Mouse (Mus musculus) intestine, embryonic 16.5 days (tissue): ENCODE results near the gene Spsb2. TPM values are rescaled to one million over a fixed set of nuclear protein-coding genes. Genes with fewer than 3 reads are reported as not detected.
A peak's percentile ranks its signal among the peaks of the same experiment; 100 is the strongest.
"Not testable (repeated sequence)": the region's sequence is repeated elsewhere in the genome, so short reads cannot be mapped to it uniquely, and the experiment has no call there.

Source experiments
- ATAC-seq: fragments of 200-750 bp; cut with Nextera tagmentation; 2 replicates; pipeline ENCODE4 v1.8.0; 2017; ENCODE audit warnings: moderate TSS enrichment, moderate library complexity
- H3K27ac ChIP-seq: fragments of 300-500 bp; sonication (generic); 2 replicates; pipeline ENCODE4 v1.5.1; 2014; ENCODE audit warnings: mild to moderate bottlenecking, low read length
- H3K27me3 ChIP-seq: fragments of 300-500 bp; sonication (generic); replicated peaks from 2 replicates; pipeline ENCODE4 v1.6.1; 2014; ENCODE audit warnings: low read length, control low read depth, mixed read lengths; ENCODE audit not compliant: control insufficient read depth, insufficient read depth
- H3K36me3 ChIP-seq: fragments of 300-500 bp; sonication (generic); 2 replicates; pipeline ENCODE4 v1.6.1; 2014; ENCODE audit warnings: low read length, control low read depth; ENCODE audit not compliant: control insufficient read depth, insufficient read depth
- H3K4me1 ChIP-seq: fragments of 300-500 bp; sonication (generic); 2 replicates; pipeline ENCODE4 v1.6.1; 2014; ENCODE audit warnings: low read length, control low read depth, mixed read lengths; ENCODE audit not compliant: control insufficient read depth, insufficient read depth
- H3K4me2 ChIP-seq: fragments of 300-500 bp; sonication (generic); 2 replicates; pipeline ENCODE4 v1.6.1; 2014; ENCODE audit warnings: low read depth, low read length, control low read depth
- H3K4me3 ChIP-seq: fragments of 300-500 bp; sonication (generic); 2 replicates; pipeline ENCODE4 v1.5.1; 2014; ENCODE audit warnings: mild to moderate bottlenecking, low read length
- H3K9ac ChIP-seq: fragments of 300-500 bp; sonication (generic); 2 replicates; pipeline ENCODE4 v1.6.1; 2014; ENCODE audit warnings: low read depth, low read length
- H3K9me3 ChIP-seq: fragments of 300-500 bp; sonication (generic); 2 replicates; pipeline ENCODE4 v1.6.1; 2016; ENCODE audit warnings: low read length, control low read depth; ENCODE audit not compliant: control insufficient read depth
- WGBS: fragments of 180-500 bp; shearing (Covaris S2); extraction: QIAGEN DNeasy Blood & Tissue Kit; methylation state at CpG from one replicate; pipeline ENCODE4 v1.1.7; 2014; 5-methylcytosine and 5-hydroxymethylcytosine counted together
- polyA plus RNA-seq: library from polyadenylated mRNA; unstranded; fragments of >200 nt; fragmentation: Nextera tagmentation; extraction: Ambion mirVana; gene quantifications from 2 replicates; pipeline ENCODE4 v1.2.1, GENCODE M21; 2015

Gene Spsb2
- polyA plus RNA-seq, 1 experiment from 2014 or later = 25.7 TPM

DNA sequence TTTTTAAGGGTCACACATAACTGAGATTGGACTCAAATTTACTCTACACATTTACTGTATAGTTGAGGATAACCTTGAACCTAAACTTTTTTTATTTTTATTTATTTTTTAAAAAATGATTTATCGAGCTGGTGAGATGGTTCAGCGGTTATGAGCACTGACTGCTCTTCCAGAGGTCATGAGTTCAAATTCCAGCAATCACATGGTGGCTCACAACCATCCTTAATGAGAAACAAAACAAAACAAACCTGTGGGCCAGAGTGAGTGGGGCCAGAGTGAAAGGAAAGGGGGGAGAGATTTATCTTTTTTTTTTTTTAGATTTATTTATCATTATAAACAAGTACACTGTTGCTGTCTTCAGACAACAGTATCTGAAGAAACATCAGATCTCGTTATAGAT lies 16.6 kb upstream of the Spsb2 start:
- no peaks in the 10 kb centered on the region for H3K27me3 ChIP-seq
- no peak overlapping the region for H3K4me3 ChIP-seq
- no peaks in the 10 kb centered on the region for H3K4me1 ChIP-seq
- 79% methylated on average over 3 of the region's 3 CpGs for WGBS
- ATAC-seq = no peak
- H3K36me3 ChIP-seq = no peaks in the 10 kb centered on the region
- H3K9ac ChIP-seq = no peak overlapping the region
- no peak overlapping the region for H3K4me2 ChIP-seq
- H3K27ac ChIP-seq = no peak overlapping the region
- H3K9me3 ChIP-seq = no peaks in the 10 kb centered on the region

DNA sequence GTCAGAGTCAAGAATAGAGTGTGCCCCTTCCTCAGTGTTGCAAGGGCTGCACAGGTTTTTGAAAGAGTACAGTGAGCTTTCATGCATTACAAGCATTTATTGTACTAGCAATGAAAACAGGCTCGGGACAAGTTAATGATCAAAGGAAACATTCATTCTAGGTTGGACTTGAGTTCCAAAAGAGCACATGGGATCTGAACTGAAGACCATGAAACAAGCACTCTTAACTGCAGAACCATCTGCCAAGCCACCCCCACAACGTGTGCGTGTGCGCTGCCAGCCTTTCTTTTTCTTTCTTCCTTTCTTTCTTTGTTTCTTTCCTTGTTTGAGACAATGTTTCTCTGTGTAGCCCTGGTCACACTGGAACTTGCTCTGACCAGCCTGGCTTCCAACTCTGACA lies 12.7 kb upstream of the Spsb2 start:
- Histone ChIP-seq H3K4me2 (no peak overlapping the region), H3K9ac (no peak overlapping the region), H3K9me3 (no peaks in the 10 kb centered on the region), H3K4me3 (no peak overlapping the region), H3K4me1 (no peaks in the 10 kb centered on the region), H3K36me3 (no peaks in the 10 kb centered on the region), H3K27ac (no peak overlapping the region), H3K27me3 (no peaks in the 10 kb centered on the region)
- peak; percentile 42 for ATAC-seq
- 71% methylated on average over 4 of the region's 4 CpGs for WGBS

DNA sequence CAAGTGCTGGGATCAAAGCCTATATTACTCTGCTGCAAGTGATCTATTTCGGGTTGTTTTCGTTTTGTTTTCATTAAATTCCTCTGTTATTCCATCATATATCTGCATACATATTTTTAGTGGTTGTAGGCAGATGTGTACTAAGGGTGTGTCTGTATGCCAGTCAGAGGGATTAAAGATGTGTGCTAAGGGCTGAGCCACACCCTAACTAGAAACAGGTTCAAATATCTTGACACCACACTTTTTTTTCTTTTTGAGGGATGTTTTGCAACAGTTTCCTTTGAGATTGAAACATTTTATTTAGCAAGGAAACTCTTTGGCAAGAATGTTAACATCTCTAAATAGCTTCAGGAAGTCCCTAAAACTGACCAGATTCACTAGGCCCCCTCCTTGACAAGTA lies 12.3 kb upstream of the Spsb2 start:
- Histone ChIP-seq H3K9ac (no peak overlapping the region), H3K27me3 (no peaks in the 10 kb centered on the region), H3K4me2 (no peak overlapping the region), H3K9me3 (no peaks in the 10 kb centered on the region), H3K36me3 (no peaks in the 10 kb centered on the region), H3K4me1 (no peaks in the 10 kb centered on the region), H3K27ac (no peak overlapping the region), H3K4me3 (no peak overlapping the region)
- ATAC-seq = peak; percentile 73
- 74% methylated on average over 2 of the region's 2 CpGs for WGBS

DNA sequence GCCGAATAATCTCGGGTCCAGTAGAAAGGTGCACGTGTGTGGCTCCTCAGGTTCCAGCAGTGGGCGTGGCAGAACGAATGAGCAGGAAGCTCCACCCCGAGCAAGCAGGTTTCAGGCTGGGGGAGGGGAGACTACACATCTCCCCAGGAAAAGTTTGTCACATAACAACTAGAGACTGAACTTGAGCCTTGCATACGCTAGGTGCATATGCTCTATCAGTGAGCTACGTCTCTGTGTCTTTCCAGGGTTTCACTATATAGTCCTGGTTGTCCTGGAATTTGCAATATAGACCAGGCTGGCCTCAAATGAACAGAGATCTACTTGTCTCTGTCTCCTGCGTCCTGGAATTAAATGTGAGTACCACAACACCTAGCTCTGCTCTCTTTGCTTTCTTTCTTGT lies 6.1 kb upstream of the Spsb2 start:
- peak; percentile 27 for ATAC-seq
- H3K4me1 ChIP-seq, H3K9me3 ChIP-seq, H3K36me3 ChIP-seq, H3K9ac ChIP-seq, H3K27me3 ChIP-seq: not testable (repeated sequence)
- H3K4me2 ChIP-seq = peak overlapping the region; percentile 7; the same call in 1 of the 2 replicates
- peak overlapping the region; percentile 2; the same call in 1 of the 2 replicates for H3K4me3 ChIP-seq
- peak overlapping the region; percentile 31 for H3K27ac ChIP-seq
- 21% methylated on average over 4 of the region's 9 CpGs for WGBS

DNA sequence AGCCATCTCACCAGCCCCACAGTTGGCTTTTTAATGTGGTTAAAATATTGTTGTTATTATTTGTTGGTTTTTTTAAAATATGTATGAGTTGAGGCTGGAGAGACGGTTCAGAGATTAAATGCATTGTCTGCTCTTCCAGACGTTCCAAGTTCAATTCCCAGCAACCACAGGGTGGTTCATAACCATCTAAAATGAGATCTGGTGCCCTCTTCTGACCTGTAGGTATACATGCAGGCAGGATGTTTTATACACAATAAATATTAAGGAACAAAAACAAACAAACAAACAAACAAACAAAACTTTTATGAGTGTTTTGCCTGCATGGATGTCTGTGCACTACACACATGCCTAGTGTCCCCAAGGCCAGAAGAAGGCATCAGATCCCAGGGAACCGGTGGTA lies 5.4 kb upstream of the Spsb2 start:
- Histone ChIP-seq H3K4me2 (no peak overlapping the region), H3K27ac (no peak overlapping the region), H3K9me3 (no peaks in the 10 kb centered on the region), H3K27me3 (no peaks in the 10 kb centered on the region), H3K9ac (no peak overlapping the region), H3K4me3 (no peak overlapping the region), H3K36me3 (no peaks in the 10 kb centered on the region), H3K4me1 (peaks cover 14% of the 10 kb centered on the region)
- 84% methylated on average over 3 of the region's 3 CpGs for WGBS
- no peak for ATAC-seq

DNA sequence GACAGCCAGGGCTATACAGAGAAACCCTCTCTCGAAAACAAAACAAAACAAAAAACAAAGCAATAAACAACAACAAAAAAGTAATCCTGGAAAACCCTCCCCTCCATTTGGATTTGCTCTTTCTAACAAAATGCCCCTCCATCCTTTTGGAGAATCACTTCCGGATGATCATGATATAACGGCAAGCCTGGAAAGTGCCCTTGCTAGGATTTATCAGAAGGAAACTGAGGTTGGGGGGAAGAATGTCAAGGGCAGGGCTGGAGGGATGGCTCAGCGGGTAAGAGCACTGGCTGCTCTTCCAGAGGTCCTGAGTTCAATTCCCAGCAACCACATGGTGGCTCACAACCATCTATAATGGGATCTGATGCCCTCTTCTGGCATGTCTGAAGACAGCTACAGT lies 4.8 kb upstream of the Spsb2 start:
- not testable (repeated sequence) for H3K9me3 ChIP-seq, H3K4me3 ChIP-seq, H3K27me3 ChIP-seq, H3K36me3 ChIP-seq, H3K27ac ChIP-seq, ATAC-seq, H3K4me2 ChIP-seq, H3K9ac ChIP-seq
- 95% methylated on average over 4 of the region's 4 CpGs for WGBS
- H3K4me1 ChIP-seq = peaks cover 14% of the 10 kb centered on the region

DNA sequence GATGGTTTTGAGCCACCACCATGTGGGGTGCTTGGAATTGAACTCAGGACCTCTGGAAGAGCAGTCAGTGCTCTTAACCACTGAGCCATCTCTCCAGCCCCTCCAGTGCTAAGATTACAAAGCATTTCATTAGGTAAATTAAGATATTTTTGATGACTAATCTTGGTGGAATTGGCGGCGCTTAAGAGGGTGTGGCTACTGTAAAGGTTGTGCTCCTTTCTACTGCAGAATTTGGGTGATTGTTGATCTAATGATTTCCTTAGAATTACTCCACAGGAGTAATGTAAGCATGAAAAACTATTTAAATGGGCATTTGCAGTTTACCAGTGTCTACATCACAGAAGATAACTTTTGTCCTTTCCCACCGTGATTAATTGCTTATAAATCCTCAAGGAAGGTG lies 4.1 kb upstream of the Spsb2 start:
- Histone ChIP-seq H3K4me2 (no peak overlapping the region), H3K27me3 (no peaks in the 10 kb centered on the region), H3K36me3 (no peaks in the 10 kb centered on the region), H3K4me3 (no peak overlapping the region), H3K4me1 (peaks cover 14% of the 10 kb centered on the region), H3K9ac (no peak overlapping the region), H3K27ac (no peak overlapping the region), H3K9me3 (no peaks in the 10 kb centered on the region)
- no peak for ATAC-seq
- WGBS = 89% methylated on average over 3 of the region's 3 CpGs

DNA sequence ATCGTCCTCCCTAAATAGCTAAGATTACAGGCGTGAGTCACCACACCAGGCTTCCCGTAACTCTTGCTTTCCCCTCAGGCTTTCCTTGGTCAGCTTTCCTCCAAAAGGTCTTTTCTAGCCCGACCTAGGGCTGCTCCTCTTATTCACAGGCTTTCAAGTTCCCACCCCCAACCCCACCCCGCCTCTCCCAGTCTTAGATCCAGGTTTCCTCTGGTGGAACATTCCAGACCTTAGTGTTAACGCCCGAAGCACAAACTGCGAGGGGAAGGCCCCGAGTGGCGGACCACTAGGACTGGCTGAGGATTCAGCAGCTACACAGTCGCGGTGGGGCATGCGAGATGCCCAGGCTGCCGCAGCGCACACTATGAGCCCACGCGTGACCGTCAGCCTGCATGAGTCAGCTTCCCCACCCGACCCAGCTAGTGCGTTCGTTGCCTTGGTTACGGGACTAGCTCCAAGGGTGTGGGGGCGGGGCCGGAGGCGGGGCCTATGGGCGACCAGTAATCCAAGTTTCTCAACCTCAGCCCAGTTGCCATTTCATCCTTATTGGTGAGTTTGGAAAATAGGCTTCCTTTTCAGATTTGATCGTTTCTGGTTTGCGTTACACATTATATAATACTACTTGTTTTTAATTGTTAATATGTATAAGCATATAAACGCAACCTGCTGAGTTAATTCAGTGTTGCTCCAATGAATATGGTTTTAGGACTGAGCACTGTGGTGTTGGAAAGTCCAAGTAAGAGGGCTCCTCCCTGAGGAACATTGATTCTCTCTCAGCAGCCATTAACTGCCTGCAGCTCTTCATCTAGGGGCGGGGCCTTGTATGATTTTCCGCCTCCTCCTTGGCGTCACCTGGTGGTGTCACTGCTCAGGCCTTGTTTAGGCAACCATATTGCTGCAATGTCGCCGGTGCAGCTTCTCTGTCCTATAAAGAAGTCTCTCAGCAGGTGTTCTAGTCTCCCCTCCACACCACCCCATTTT lies 2.8 kb upstream of the Spsb2 start:
- no peaks in the 10 kb centered on the region; the same call in 1 of the 2 replicates for H3K36me3 ChIP-seq
- ATAC-seq = peak; percentile 76
- H3K27me3 ChIP-seq = no peaks in the 10 kb centered on the region
- no peaks in the 10 kb centered on the region for H3K9me3 ChIP-seq
- H3K4me2 ChIP-seq = peak overlapping the region; percentile 90
- H3K9ac ChIP-seq = peak overlapping the region; percentile 71
- H3K27ac ChIP-seq = peak overlapping the region; percentile 94
- WGBS = 1% methylated on average over 34 of the region's 34 CpGs
- H3K4me3 ChIP-seq = peak overlapping the region; percentile 59
- H3K4me1 ChIP-seq = peaks cover 22% of the 10 kb centered on the region

DNA sequence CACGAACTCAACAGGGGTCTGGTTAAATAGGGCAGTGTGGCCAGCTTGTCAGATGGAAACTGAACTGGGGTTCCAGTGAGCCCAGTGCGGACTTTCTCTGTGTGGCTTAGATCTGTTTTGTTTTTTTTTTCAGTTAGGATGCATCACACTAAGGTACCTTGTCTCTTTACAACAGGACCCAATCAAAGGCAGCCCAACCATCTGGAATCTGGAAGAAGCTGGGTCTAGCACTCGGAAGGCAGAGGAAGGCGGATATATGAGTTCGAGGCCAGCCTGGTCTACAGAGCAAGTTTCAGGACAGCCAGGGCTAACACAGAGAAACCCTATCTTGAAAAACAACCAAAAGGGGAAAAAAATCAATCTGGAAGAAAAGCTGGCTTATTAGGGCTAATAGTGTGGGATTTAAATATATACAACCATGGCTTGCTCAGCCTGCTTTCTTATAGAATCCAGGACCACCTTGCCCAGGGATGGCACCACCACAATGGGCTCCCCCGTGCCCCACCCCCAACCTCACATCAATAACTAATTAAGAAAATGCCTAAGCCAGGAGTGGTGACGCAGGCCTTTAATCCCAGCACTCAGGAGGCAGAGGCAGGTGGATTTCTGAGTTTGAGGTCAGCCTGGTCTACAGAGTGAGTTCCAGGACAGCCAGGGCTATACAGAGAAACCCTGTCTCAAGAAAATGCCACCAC lies 1.9 kb upstream of the Spsb2 start:
- Histone ChIP-seq H3K27me3 (no peaks in the 10 kb centered on the region), H3K27ac (peak overlapping the region; percentile 94), H3K36me3 (no peaks in the 10 kb centered on the region; the same call in 1 of the 2 replicates), H3K4me1 (peaks cover 25% of the 10 kb centered on the region), H3K4me3 (peak overlapping the region; percentile 59), H3K4me2 (peak overlapping the region; percentile 90), H3K9me3 (no peaks in the 10 kb centered on the region), H3K9ac (peak overlapping the region; percentile 36)
- no peak for ATAC-seq
- WGBS = 76% methylated on average over 7 of the region's 7 CpGs
